Mouse (Mus musculus) heart, embryonic 11.5 days (tissue): ENCODE data around the gene Dph3. TPM values are rescaled to one million over a fixed set of nuclear protein-coding genes. Genes with fewer than 3 reads are reported as not detected.

Source experiments
- ATAC-seq: fragments of 200-750 bp; cut with Nextera tagmentation; replicated peaks from 2 replicates; pipeline ENCODE4 v1.8.0; 2017; ENCODE audit warnings: moderate library complexity; ENCODE audit not compliant: insufficient number of reproducible peaks, low FRiP score, low TSS enrichment
- H3K27ac ChIP-seq: fragments of 300-500 bp; sonication (generic); 2 replicates; pipeline ENCODE4 v1.5.1; 2014; ENCODE audit warnings: mild to moderate bottlenecking, low read depth, low read length
- H3K27me3 ChIP-seq: fragments of 300-500 bp; sonication (generic); 2 replicates; pipeline ENCODE4 v1.6.1; 2014; ENCODE audit warnings: mild to moderate bottlenecking, low read length, mixed read lengths; ENCODE audit not compliant: control insufficient read depth, insufficient read depth
- H3K36me3 ChIP-seq: fragments of 300-500 bp; sonication (generic); 2 replicates; pipeline ENCODE4 v1.6.1; 2014; ENCODE audit warnings: mild to moderate bottlenecking, low read length, moderate library complexity, mixed read lengths; ENCODE audit not compliant: control insufficient read depth, insufficient read depth
- H3K4me1 ChIP-seq: fragments of 300-500 bp; sonication (generic); 2 replicates; pipeline ENCODE4 v1.6.1; 2014; ENCODE audit warnings: low read length; ENCODE audit not compliant: control insufficient read depth, insufficient read depth
- H3K4me2 ChIP-seq: fragments of 300-500 bp; sonication (generic); 2 replicates; pipeline ENCODE4 v1.6.1; 2014; ENCODE audit warnings: mild to moderate bottlenecking, moderate library complexity
- H3K4me3 ChIP-seq: fragments of 300-500 bp; sonication (generic); 2 replicates; pipeline ENCODE4 v1.5.1; 2014; ENCODE audit warnings: low read depth, low read length
- H3K9ac ChIP-seq: fragments of 300-500 bp; sonication (generic); 2 replicates; pipeline ENCODE4 v1.6.1; 2014; ENCODE audit warnings: mild to moderate bottlenecking, low read depth, low read length, moderate library complexity
- H3K9me3 ChIP-seq: fragments of 300-500 bp; sonication (generic); replicated peaks from 2 replicates; pipeline ENCODE4 v1.6.1; 2016; ENCODE audit warnings: low read length; ENCODE audit not compliant: control insufficient read depth
- WGBS: fragments of 180-500 bp; shearing (Covaris S2); extraction: QIAGEN DNeasy Blood & Tissue Kit; methylation state at CpG from one replicate; pipeline ENCODE4 v1.1.7; 2014; ENCODE audit not compliant: insufficient replicate concordance; 5-methylcytosine and 5-hydroxymethylcytosine counted together
- polyA plus RNA-seq: library from polyadenylated mRNA; unstranded; fragments of >200 nt; fragmentation: Nextera tagmentation; extraction: Ambion mirVana; gene quantifications from 2 replicates; pipeline ENCODE4 v1.2.1, GENCODE M21; 2014

The Dph3 gene
- polyA plus RNA-seq, 1 experiment from 2014 or later = 99.3 TPM

- peaks cover 20% of the 10 kb centered on the region for H3K4me1 ChIP-seq
- 51% methylated on average over 10 of the region's 10 CpGs for WGBS
- H3K9ac ChIP-seq = no peak overlapping the region
- H3K27ac ChIP-seq = no peak overlapping the region; the same call in 1 of the 2 replicates
- no peak overlapping the region for H3K4me2 ChIP-seq
- H3K4me3 ChIP-seq = no peak overlapping the region
- H3K27me3 ChIP-seq = no peaks in the 10 kb centered on the region
- no peak for ATAC-seq
- no peaks in the 10 kb centered on the region for H3K36me3 ChIP-seq
- no peaks in the 10 kb centered on the region for H3K9me3 ChIP-seq
Observed at GRCm38 (mm10) chr14:32054788-32055187, 30.7 kb downstream of the Dph3 start.

GRCm38 (mm10) chr14:32053895-32054294 is 31.6 kb downstream of the Dph3 start:
- Histone ChIP-seq H3K4me2 (no peak overlapping the region), H3K27ac (no peak overlapping the region), H3K4me3 (no peak overlapping the region), H3K9me3 (no peaks in the 10 kb centered on the region), H3K27me3 (no peaks in the 10 kb centered on the region), H3K4me1 (peaks cover 20% of the 10 kb centered on the region), H3K9ac (no peak overlapping the region), H3K36me3 (no peaks in the 10 kb centered on the region)
- 52% methylated on average over 5 of the region's 5 CpGs for WGBS
- no peak for ATAC-seq

DNA sequence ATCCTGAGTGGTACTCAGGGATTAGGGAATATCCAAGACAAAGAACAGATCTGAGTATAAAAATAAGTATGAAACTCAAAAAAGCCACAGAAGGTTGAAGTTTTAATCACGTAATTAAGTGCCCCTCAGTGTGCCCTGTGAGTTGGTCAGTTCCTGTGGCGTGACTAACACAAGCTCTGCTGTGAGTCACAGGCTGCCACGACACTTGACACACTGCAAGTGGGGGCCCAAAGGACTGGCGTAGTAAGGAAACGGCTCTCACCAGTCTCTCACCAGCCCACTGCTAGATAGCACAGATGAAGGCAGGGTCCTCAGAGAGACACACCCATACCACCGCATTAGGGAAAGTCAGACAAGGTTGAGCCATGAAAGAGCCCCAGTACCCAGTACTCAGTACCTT is 35.4 kb downstream of the Dph3 start:
- H3K4me2 ChIP-seq = no peak overlapping the region
- no peak overlapping the region for H3K4me3 ChIP-seq
- H3K9me3 ChIP-seq = no peaks in the 10 kb centered on the region
- H3K9ac ChIP-seq = no peak overlapping the region
- no peaks in the 10 kb centered on the region for H3K27me3 ChIP-seq
- WGBS = 58% methylated on average over 6 of the region's 6 CpGs
- ATAC-seq = no peak
- H3K4me1 ChIP-seq = peaks cover 17% of the 10 kb centered on the region
- H3K36me3 ChIP-seq = no peaks in the 10 kb centered on the region
- H3K27ac ChIP-seq = no peak overlapping the region

DNA sequence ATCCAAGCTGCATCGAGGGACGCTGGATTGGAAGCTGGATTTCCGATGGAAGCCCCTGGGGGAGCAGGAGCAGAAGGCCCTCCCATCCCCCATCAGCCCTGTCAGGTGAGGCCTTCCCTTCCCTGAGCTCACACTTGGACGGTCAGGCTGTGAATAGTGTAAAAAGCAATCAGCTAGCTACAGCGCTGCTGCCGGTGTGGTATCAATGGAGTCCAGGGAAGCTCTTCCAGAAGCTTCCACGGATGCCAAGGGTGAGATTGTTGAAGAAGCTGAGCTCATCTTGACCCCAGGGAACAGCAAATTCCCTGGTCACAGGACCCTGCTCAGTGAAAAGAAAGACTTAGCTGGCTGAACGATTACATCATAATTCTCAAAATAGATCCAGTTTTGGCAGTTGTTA is 39.2 kb downstream of the Dph3 start:
- H3K9ac ChIP-seq = no peak overlapping the region
- H3K27ac ChIP-seq = no peak overlapping the region; the same call in 1 of the 2 replicates
- no peaks in the 10 kb centered on the region for H3K36me3 ChIP-seq

DNA sequence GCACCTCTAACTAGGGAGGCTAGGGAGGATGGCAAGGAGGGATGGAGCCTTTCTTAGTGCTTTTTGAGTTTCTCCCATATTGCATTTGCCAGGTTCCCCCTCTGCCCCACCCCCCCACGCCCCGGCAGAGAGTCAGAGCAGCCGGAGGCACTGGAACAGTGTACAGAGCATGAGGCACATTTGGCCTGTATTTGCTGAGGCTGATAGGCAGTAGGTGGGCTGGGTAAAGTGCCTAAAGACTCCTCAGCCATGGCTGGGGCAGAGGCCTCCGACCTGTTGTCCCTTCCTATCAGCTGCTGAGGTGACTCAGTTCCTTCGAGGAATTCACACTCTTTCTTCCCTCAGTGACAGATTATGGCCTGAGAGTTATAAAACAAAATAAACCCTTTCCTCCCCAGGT is 43.4 kb downstream of the Dph3 start:
- 37% methylated on average over 5 of the region's 5 CpGs for WGBS
- H3K4me3 ChIP-seq = no peak overlapping the region

More for the DNA sequence above, 39.2 kb downstream of the Dph3 start:
- Histone ChIP-seq H3K4me2 (no peak overlapping the region), H3K4me1 (peaks cover 12% of the 10 kb centered on the region), H3K27me3 (no peaks in the 10 kb centered on the region), H3K9me3 (no peaks in the 10 kb centered on the region), H3K4me3 (no peak overlapping the region)
- 64% methylated on average over 8 of the region's 8 CpGs for WGBS
- no peak for ATAC-seq

DNA sequence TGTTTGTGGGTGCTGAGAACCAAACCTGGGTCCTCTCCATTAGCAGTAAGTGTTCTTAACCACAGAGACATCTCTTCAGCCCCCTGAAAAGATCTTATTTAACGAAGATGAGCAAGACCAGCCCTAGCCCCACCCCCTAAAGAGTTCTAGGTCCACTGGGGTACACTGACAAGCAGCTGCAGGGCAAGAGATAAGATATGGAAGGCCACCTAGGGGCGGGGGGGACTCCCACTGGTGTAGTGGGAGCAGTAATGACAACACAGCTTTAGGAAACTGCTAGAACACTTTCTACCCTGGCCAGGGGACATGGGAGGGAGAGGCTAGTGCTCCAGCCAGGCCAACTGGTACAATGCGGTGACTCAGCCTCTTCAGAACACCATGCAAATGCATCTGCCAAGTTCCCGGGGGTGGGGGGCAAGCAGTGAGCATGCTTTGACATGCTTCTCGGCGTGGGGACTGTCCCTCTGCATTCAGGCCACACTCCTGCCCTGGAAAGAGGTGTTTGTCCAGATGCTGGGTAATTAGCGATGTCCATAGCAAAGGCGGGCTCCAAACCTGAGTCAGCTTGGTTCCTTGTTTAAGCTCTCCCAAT is 47.8 kb downstream of the Dph3 start:
- Histone ChIP-seq H3K36me3 (no peaks in the 10 kb centered on the region), H3K4me3 (no peak overlapping the region), H3K4me1 (no peaks in the 10 kb centered on the region), H3K27ac (peak overlapping the region; percentile 46), H3K4me2 (no peak overlapping the region), H3K27me3 (no peaks in the 10 kb centered on the region), H3K9ac (no peak overlapping the region), H3K9me3 (no peaks in the 10 kb centered on the region; the same call in 1 of the 2 replicates)
- ATAC-seq = peak; percentile 82
- 74% methylated on average over 8 of the region's 8 CpGs for WGBS

More for the DNA sequence above, 43.4 kb downstream of the Dph3 start:
- no peak for ATAC-seq
- Histone ChIP-seq H3K27me3 (no peaks in the 10 kb centered on the region), H3K4me1 (peaks cover 9% of the 10 kb centered on the region; the same call in 1 of the 2 replicates), H3K36me3 (no peaks in the 10 kb centered on the region), H3K27ac (no peak overlapping the region), H3K4me2 (no peak overlapping the region), H3K9me3 (no peaks in the 10 kb centered on the region; the same call in 1 of the 2 replicates), H3K9ac (no peak overlapping the region)

GRCm38 (mm10) chr14:32036482-32036881 is 49.0 kb downstream of the Dph3 start:
- Histone ChIP-seq H3K4me3 (no peak overlapping the region), H3K9ac (no peak overlapping the region), H3K9me3 (no peaks in the 10 kb centered on the region; the same call in 1 of the 2 replicates), H3K4me1 (no peaks in the 10 kb centered on the region), H3K27me3 (no peaks in the 10 kb centered on the region), H3K27ac (no peak overlapping the region), H3K36me3 (no peaks in the 10 kb centered on the region), H3K4me2 (no peak overlapping the region)
- 77% methylated on average over 5 of the region's 5 CpGs for WGBS
- ATAC-seq = no peak

DNA sequence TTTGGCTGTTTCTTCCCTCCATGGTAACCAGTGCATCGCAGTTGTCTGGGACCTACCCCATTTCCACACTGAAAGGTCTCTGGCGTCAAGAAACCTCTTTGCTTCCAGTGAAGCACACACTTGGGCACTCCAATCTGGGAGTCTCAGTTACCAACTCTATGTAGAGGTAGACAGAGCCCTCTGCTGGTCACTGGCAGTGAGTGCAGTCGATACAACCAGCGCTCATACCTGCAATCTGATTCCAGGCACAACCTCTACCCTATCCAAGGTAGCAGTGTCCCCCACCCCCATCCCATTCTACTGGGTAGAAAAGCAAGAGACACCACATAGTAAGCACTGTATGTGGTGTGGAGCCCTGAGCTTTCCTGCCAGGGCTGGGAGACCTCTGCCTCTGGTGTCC is 53.0 kb downstream of the Dph3 start:
- H3K36me3 ChIP-seq = no peaks in the 10 kb centered on the region
- 8% methylated on average over 4 of the region's 4 CpGs for WGBS
- H3K27ac ChIP-seq = no peak overlapping the region
- H3K9ac ChIP-seq = no peak overlapping the region
- H3K9me3 ChIP-seq = no peaks in the 10 kb centered on the region; the same call in 1 of the 2 replicates
- H3K4me1 ChIP-seq = peaks cover 12% of the 10 kb centered on the region
- no peak overlapping the region for H3K4me2 ChIP-seq
- no peak for ATAC-seq
- 0 out of 2 replicates have a peak, but pooled peaks cover 9% of the 10 kb centered on the region for H3K27me3 ChIP-seq
- no peak overlapping the region for H3K4me3 ChIP-seq
